Mouse (Mus musculus): ENCODE data around the gene Mrpl52. TPM values are rescaled to one million over a fixed set of nuclear protein-coding genes. Genes with fewer than 3 reads are reported as not detected.

Mrpl52 gene
- polyA plus RNA-seq, 1 experiment = 2,909 TPM

DNA sequence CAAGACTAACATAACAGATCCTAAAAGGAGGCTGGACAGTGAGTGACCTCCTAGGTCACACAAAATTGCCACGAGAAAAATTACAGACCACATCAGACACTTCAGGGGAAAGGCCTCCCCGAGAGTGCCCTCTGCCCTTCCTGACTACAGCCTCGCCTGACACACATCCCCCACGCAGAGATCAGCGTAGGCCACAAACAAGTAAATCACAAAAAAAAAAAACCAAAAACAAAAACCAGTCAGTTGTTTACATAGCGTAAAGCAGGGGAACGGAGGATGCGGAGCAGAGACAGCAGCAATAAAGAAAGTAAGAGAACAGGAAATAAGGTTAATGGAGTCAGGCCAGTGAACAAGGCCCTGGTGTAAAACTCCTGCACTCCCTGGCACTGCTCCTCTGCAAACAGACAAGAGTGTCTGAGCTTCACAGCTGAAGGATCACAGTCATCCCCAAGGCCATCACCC, 27.8 kb upstream of the Mrpl52 start:
- TF ChIP-seq GATA1 (IDR thresholded peaks at IDR 0.05; ENCODE audit: low read length) = no peak

DNA sequence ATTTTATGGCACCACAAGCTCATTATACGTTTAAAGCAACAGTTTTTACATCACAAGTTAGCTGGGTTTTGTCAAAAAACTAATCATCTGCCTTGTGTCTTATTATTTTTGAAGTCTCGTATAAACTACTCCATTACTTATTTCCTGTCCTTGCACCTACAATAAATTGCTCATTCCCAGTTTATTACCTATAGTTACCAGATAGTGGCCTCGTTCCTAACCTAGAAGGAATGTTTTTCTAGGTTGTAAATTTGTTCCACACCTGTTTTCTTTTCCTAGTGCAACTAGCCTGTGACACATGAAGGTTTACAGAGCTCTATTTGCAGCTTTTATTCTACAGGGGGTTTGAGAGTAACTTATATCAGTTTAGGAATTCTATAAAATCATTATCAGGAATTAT, 25.0 kb upstream of the Mrpl52 start:
- no peak for TF ChIP-seq GATA1 (IDR thresholded peaks at IDR 0.05; ENCODE audit: low read length)

DNA sequence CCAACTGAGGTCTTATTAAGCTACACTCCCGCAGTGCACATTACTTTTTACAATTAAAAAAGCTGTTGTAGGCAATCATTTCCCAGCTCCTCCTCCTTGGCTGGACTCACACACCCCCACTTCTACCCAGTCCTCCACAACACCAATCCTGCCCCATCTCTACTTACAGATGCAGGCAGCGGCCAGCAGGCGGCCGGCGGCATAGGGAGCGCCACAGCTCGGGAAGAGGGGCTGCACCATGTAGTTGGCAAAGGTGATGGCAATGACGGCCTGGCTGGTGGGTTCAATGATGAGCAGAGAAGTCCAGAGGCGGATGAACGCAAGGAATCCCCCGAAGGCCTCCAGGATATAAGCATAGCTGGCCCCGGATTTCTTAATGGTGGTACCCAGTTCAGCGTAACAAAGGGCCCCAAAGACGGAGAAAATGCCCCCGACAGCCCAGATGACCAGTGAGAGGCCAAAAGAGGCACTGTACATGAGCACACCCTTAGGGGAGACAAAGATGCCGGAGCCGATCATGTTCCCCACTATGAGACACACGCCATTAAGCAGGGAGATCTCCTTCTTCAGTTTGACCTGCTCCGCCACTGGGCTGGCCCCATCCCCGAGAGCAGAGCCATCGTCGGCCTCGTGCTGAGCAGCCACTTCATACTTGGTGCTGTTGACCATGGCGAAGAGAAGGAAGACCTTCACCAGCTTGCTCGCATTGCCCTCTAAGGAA, 18.2 kb upstream of the Mrpl52 start:
- no peak for TF ChIP-seq GATA1 (IDR thresholded peaks at IDR 0.05; ENCODE audit: low read length)

DNA sequence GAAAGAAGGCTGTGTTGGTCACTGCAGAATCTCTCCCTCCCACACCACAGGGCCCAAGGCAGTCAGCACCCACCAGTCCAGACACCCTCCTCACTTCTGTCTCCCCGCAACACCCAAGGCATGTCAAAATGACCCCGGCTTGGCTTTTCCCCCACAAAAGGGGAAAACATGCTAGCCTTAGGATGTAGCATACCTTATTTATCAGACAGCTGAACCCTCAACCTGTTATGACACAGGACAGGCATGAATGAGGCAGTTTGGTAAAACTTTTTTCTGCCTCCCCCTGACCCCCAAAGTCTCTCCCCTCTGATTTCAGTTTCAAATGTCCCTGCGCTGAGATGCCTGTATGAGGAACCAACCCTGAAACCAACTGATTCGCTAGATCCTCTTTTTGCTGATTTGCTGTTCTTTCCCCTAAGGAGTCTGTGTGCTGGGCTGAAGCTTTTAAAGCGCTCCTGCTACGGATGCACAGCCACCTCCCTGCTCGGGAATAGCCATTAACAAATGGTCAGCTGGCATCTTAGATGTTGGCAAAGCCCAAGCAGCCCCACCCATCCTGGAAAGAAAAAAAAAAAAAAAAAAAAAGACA, 17.6 kb upstream of the Mrpl52 start:
- no peak for TF ChIP-seq GATA1 (IDR thresholded peaks at IDR 0.05; ENCODE audit: low read length)

DNA sequence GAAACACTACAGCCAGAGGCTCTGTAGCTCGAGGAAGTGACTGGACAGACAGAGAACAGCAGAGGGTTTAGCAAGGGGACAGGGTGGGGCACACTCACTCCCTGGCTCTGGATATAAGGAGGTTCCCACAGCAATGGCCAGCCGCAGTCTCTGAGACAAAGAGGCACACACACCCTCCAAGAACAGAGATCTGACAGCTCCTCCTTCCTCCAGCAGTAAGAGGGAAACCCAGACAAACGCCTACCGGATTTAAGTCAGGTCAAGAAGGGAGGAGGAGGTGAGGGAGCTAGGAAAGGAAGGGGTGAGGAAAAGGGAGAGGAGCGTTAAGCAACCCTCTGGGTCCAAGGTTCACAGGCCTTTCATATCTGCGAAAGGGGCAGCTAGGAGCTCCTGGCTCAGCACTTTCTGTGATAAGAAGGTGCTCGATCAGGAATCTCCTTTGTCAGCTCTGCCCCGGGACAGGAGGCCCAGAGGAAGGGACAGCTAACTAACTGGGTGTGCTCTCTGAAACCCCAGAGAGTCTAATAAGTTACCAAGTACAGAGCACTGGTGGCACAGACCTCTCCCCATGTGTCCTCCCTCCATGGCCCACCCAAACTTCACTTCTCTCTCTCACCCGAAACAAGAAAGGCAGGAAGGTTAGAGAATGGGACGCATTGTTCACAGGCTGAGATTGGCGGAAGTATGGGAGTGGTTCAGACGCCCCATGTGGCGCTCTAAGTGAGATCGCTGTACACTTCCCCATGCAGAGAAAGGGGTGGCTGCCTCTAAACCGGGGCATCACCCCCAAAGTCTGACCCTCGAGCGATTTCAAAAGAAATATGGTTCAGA, 16.5 kb upstream of the Mrpl52 start:
- TF ChIP-seq GATA1 (IDR thresholded peaks at IDR 0.05; ENCODE audit: low read length) = no peak

DNA sequence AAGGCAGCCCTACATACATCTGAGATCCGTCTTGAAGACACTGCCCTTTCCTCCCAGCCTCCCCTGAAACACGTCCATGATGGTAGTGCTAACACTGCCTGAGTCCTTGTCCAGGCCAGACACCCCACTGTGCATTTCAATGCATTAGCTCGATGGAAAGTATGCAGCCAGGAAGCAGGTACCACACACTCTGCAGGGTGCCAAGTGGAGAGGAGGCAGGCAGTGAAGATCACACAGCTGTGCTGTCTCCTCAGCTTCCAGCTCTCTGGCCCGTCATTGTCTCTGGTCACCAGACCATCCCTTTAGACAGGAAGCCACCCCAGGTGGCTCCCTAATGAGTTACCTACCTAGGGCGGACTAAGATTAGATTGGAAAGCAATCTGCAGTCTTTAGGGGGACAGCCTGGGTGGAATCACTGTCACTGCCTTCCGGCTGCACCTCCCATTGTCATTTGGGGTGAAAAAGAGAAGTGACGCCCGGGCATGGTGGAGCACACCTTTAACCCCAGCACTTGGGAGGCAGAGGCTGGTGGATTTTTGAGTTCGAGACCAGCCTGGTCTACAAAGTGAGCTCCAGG, 14.6 kb upstream of the Mrpl52 start:
- no peak for TF ChIP-seq GATA1 (IDR thresholded peaks at IDR 0.05; ENCODE audit: low read length)

DNA sequence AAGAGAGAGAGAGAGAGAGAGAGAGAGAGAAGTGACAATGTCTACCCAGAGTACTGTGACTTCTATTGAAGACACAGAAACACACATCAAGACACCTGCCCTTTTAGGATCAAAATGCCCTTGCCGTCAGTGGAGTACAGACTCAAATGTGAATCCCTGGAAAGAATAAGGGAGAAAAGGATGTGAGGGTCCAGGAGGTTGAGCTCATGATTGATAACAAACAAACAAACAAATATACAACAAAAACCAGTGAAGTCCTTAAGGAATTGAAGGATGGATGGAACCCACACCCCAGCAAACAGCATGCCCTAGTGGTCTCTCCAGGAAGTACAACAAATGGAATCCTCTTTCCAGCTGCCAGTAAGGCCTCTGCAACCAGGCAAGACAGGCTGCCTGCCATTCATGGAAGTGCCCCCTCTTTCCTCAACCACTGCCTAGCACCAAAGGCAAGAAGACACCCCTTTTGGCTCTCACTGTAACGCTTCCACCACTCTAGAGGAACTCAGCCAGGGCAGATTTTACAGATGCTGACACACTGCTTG, 14.0 kb upstream of the Mrpl52 start:
- no peak for TF ChIP-seq GATA1 (IDR thresholded peaks at IDR 0.05; ENCODE audit: low read length)

DNA sequence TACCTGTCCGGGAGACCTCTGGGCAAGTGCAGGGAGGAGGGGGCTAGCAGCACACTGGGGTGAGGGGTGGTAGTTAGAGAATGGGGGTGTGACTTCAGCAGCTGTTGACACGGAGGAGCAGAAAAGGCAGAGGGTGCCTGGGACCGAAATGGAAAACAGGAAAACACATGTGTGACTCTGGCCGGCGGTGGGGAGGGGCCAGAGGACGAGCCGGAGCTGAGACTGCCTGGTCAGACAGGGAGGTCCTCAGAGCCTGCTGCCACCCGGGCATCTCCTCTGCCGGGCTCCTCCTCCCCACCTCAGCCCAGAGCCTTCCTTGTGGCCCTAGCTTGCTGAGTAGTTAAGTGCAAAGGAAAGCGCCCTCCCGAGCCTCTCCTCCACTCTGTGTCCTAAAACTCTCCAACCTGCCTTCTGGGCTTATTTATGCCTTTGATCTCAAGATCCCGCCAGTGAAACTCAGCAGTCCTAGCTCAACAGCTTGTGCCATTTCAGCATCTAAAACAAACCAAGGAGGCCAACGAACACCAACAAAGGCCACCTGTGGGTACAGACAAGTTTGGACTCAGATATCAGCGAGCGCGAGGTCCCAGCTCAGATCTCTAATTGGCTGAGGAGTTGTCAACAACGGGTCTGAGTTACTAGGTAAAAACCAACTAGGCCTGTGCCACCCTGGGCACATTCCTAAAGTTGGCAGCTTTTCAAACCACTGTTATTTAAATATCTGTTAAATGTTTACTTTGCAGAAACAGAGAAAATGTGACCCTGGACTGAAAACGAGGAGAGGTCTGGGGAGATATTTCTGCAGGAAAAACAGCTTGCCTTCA, 12.6 kb upstream of the Mrpl52 start:
- no peak for TF ChIP-seq GATA1 (IDR thresholded peaks at IDR 0.05; ENCODE audit: low read length)

DNA sequence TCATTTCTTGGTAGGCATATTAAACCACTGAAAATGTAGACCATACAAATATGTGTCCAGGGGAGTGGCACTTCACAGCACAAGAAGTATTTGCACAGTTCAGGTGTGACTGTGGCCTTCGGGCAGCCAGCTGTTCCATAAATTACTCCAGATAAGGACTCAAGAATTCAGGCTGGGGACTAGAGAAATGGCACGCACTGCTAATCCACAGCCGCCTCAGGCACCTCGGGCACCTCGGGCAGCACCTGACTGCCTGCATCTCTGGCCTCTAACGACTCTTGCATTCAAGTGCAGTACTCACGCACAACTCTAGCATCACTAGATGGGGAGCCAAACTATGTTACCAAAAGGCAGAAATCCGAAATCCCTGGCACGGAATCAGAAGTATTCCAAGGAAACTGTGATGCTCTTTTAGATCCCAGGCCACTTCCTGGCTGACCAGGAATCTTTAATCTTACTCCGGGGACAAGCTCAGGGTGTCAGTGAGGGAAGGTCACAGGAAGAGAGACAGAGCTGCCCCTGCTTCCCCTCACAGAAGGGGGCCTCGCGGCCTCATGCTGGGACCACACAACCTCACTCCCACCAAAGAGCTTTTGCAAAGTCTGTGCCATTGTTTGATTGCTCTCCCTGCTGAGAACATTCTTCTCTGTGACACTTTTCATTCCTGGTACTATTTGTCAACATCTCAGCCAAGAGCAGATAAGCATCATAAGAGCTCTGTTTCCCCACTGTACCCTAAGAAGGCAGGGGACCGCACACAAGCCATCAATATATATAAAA, 11.3 kb upstream of the Mrpl52 start:
- no peak for TF ChIP-seq GATA1 (IDR thresholded peaks at IDR 0.05; ENCODE audit: low read length)

DNA sequence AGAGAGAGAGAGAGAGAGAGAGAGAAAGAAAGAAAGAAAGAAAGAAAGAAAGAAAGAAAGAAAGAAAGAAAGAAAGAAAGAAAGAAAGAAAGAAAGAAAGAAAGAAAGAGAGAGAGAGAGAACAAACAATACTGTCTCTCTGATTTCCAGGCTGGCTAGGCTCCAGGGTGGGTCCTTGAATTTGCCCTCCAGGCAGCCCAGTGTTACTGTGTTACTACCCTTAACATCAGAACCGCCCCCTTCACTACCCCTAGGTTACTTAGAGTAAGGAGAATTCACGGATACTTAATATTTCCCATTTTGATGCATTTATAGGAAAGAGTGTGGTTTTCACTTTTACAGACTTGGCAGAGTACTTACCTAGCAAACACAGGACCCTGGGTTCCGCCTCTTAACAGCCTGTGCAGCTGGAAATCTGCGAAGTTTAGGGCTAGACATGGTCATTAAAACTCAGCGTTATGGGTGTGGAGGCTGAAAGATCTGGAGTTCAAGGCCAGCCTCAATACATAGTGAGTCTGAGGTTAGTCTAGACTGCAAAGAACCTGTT, 10.4 kb upstream of the Mrpl52 start:
- TF ChIP-seq GATA1 (IDR thresholded peaks at IDR 0.05; ENCODE audit: low read length) = no peak

DNA sequence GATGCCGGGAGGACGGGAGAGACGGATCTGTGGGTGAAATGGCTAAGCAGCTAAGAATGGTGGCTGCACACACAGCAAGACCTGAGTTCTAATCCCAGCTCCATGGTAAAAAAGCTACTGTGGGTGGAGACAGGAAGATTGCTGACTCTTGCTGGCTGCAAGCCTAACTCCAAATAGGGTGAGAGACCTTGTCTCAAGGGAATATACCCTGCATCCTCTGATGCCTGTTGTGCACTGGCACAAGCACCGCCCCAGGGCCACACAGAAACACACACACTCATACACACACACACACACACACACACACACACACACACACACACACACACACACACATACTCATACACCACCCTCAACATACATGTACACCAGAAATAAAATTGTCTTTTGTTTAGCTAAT, 9.9 kb upstream of the Mrpl52 start:
- TF ChIP-seq GATA1 (IDR thresholded peaks at IDR 0.05; ENCODE audit: low read length) = no peak

DNA sequence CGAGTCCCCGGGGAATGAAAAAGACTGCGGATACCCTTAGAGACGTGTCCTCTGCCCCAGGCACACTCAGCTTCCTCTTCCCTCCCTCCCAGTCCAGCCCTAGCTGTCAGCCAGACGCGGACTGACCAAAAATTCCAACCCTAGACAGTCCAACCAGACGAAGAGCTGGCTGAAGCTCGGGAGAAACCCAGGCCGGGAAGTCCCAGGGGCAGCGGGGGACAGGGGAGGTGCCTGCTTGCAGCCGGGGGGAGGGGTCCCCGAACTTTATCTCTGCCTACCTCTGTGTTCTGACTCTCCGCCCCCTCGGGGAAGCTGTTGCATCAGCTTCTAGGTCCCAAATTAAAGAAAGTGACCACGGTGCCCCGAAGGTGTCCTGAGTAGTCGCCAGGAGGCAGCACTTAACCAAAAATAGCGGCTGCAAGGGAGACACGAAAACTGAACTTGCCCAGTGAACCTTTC, 9.1 kb upstream of the Mrpl52 start, which contains the start of gene Slc7a7:
Gene Slc7a7 (minus strand): TSS at position 158 of the 459 bp plus-strand sequence.
- TF ChIP-seq GATA1 (IDR thresholded peaks at IDR 0.05; ENCODE audit: low read length) = no peak

DNA sequence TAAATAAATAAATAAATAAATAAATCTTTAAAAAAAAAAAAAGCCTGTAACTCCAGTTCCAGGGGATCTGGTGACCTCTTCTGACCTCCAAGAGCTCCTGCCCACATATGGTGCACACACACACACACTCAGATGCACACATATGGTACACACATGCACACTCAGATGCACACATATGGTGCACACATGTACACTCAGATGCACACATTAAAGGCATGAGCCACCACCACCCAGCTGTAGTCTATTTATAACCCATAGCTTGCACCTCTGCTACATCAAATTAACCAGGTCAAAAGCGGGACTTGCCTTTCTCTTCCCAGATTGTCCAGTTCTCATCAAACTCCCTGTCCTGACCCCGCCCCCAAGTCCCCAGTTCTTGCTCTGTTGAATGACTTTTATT, 5.7 kb upstream of the Mrpl52 start:
- no peak for TF ChIP-seq GATA1 (IDR thresholded peaks at IDR 0.05; ENCODE audit: low read length)

DNA sequence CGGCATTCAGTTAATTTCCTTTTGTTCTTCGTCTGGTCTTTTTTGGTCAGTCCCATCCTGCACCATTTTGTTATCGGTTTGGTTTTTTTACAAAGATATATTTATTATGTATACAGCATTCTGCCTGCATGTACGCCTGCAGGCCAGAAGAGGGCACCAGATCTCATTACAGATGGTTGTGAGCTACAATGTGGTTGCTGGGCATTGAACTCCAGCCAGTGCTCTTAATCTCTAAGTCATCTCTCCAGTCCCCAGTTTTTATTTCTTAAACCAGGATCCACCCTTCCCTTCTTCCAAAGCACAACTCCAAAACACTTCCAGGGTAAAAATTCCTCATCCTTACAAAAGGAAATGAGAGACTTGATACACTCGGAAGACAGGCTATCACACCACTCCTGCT, 3.3 kb upstream of the Mrpl52 start:
- no peak for TF ChIP-seq GATA1 (IDR thresholded peaks at IDR 0.05; ENCODE audit: low read length)
